Mouse (Mus musculus) neural tube, embryonic 14.5 days (tissue): Measurements from ENCODE around the gene Aplf. TPM values are rescaled to one million over a fixed set of nuclear protein-coding genes. Genes with fewer than 3 reads are reported as not detected.

ENCODE experiments used
- ATAC-seq: fragments of 200-750 bp; cut with Nextera tagmentation; 2 replicates; pipeline ENCODE4 v1.8.0; 2017; ENCODE audit warnings: low read depth, mild to moderate bottlenecking, moderate TSS enrichment, moderate library complexity
- H3K27ac ChIP-seq: fragments of 300-500 bp; sonication (generic); 2 replicates; pipeline ENCODE4 v1.5.1; 2014; ENCODE audit warnings: low read depth, mild to moderate bottlenecking, control low read depth, low read length, moderate library complexity, mixed read lengths
- H3K27me3 ChIP-seq: fragments of 300-500 bp; sonication (generic); 2 replicates; pipeline ENCODE4 v1.6.1; 2014; ENCODE audit warnings: low read length; ENCODE audit not compliant: control insufficient read depth, insufficient read depth
- H3K36me3 ChIP-seq: fragments of 300-500 bp; sonication (generic); 2 replicates; pipeline ENCODE4 v1.6.1; 2014; ENCODE audit warnings: low read length, mixed read lengths; ENCODE audit not compliant: control insufficient read depth, insufficient read depth
- H3K4me1 ChIP-seq: fragments of 300-500 bp; sonication (generic); 2 replicates; pipeline ENCODE4 v1.6.1; 2014; ENCODE audit warnings: low read length; ENCODE audit not compliant: control insufficient read depth, insufficient read depth
- H3K4me2 ChIP-seq: fragments of 300-500 bp; sonication (generic); 2 replicates; pipeline ENCODE4 v1.6.1; 2014; ENCODE audit warnings: mild to moderate bottlenecking, low read depth, low read length, control low read depth
- H3K4me3 ChIP-seq: fragments of 300-500 bp; sonication (generic); 2 replicates; pipeline ENCODE4 v1.5.1; 2014; ENCODE audit warnings: low read depth, low read length, control low read depth, mixed read lengths
- H3K9ac ChIP-seq: fragments of 300-500 bp; sonication (generic); replicated peaks from 2 replicates; pipeline ENCODE4 v1.6.1; 2014; ENCODE audit warnings: low read depth, mild to moderate bottlenecking, control low read depth, low read length, mixed read lengths
- H3K9me3 ChIP-seq: fragments of 300-500 bp; sonication (generic); 2 replicates; pipeline ENCODE4 v1.6.1; 2016; ENCODE audit warnings: low read length; ENCODE audit not compliant: control insufficient read depth
- WGBS: fragments of 180-500 bp; shearing (Covaris S2); extraction: QIAGEN DNeasy Blood & Tissue Kit; methylation state at CpG from one replicate; pipeline ENCODE4 v1.1.7; 2014; 5-methylcytosine and 5-hydroxymethylcytosine counted together
- polyA plus RNA-seq: library from polyadenylated mRNA; unstranded; fragments of >200 nt; fragmentation: Nextera tagmentation; extraction: Ambion mirVana; gene quantifications from 2 replicates; pipeline ENCODE4 v1.2.1, GENCODE M21; 2014

Gene Aplf
- polyA plus RNA-seq, 1 experiment from 2014 or later, result 10.2 TPM

- no peaks in the 10 kb centered on the region for H3K4me1 ChIP-seq
- WGBS, result 79% methylated on average over 6 of the region's 6 CpGs
Measured at GRCm38 (mm10) chr6:87582456-87582855, 89.5 kb downstream of the Aplf start.

DNA sequence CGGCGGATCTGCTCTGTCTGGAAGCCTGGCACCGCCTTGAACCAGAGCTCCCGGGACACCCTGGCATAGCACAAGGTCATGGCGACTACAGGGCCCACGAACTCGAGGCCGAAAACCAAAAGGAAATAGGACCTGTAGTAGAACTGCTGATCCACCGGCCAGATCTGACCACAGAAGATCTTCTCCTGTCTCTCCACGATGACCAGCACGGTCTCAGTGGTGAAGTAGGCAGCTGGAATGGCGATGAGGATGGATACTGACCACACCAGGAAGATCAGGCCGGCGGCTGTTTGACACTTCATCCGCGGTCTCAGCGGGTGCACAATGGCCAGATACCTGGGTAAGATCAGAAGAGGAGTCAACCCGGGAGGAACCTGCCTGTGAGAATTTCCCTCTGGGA lies 90.4 kb downstream of the Aplf start:
- no peak overlapping the region for H3K4me2 ChIP-seq
- H3K27ac ChIP-seq, result no peak overlapping the region
- no peaks in the 10 kb centered on the region for H3K36me3 ChIP-seq
- no peaks in the 10 kb centered on the region for H3K27me3 ChIP-seq
- 95% methylated on average over 18 of the region's 18 CpGs for WGBS
- no peak overlapping the region for H3K4me3 ChIP-seq
- no peak overlapping the region for H3K9ac ChIP-seq
- no peaks in the 10 kb centered on the region for H3K9me3 ChIP-seq
- H3K4me1 ChIP-seq, result no peaks in the 10 kb centered on the region
- ATAC-seq, result no peak

More at GRCm38 (mm10) chr6:87582456-87582855, 89.5 kb downstream of the Aplf start:
- Histone ChIP-seq H3K27me3 (no peaks in the 10 kb centered on the region), H3K4me3 (no peak overlapping the region), H3K9ac (no peak overlapping the region), H3K9me3 (no peaks in the 10 kb centered on the region), H3K36me3 (no peaks in the 10 kb centered on the region), H3K27ac (no peak overlapping the region), H3K4me2 (no peak overlapping the region)
- ATAC-seq, result no peak

GRCm38 (mm10) chr6:87581071-87581470 lies 90.9 kb downstream of the Aplf start:
- H3K9me3 ChIP-seq, result no peaks in the 10 kb centered on the region
- no peaks in the 10 kb centered on the region for H3K27me3 ChIP-seq
- H3K9ac ChIP-seq, result no peak overlapping the region
- WGBS, result 88% methylated on average over 15 of the region's 15 CpGs
- H3K4me1 ChIP-seq, result no peaks in the 10 kb centered on the region
- H3K4me3 ChIP-seq, result no peak overlapping the region
- no peak overlapping the region for H3K4me2 ChIP-seq
- ATAC-seq, result no peak
- H3K27ac ChIP-seq, result no peak overlapping the region
- no peaks in the 10 kb centered on the region for H3K36me3 ChIP-seq

Other genes starting within 250 kb of the Aplf start
- gene Bmp10, start 243.2 kb downstream of the Aplf start, polyA plus RNA-seq, result not detected in 2 replicates
- 2.3 and 5.2 TPM in 2 replicates for gene Arhgap25, start 138.9 kb downstream of the Aplf start, polyA plus RNA-seq
- gene Prokr1, start 81.5 kb downstream of the Aplf start, polyA plus RNA-seq, result 3.2 and 4.7 TPM in 2 replicates
- 4.6 TPM in 2 replicates for gene Efcc1, start 58.7 kb upstream of the Aplf start, polyA plus RNA-seq
- 0.32 and 0.73 TPM in 2 replicates for gene Gp9, start 105.9 kb upstream of the Aplf start, polyA plus RNA-seq
- 8.9 and 12.3 TPM in 2 replicates for gene Rab43, start 140.0 kb upstream of the Aplf start, polyA plus RNA-seq
- gene Gm45140, start 163.6 kb upstream of the Aplf start, polyA plus RNA-seq, result 1.9 and 3.9 TPM in 2 replicates
- 25.1 and 27.2 TPM in 2 replicates for gene Isy1, start 166.6 kb upstream of the Aplf start, polyA plus RNA-seq
- gene Cnbp, start 178.9 kb upstream of the Aplf start, polyA plus RNA-seq, result 529 and 532 TPM in 2 replicates
- 202 and 213 TPM in 2 replicates for gene Copg1, start 215.6 kb upstream of the Aplf start, polyA plus RNA-seq
- 41.7 and 46.6 TPM in 2 replicates for gene Hmces, start 241.7 kb upstream of the Aplf start, polyA plus RNA-seq